Mouse (Mus musculus) NIH3T3 (cell line): ENCODE measurements around the gene Tefm.
A peak's percentile ranks its signal among the peaks of the same experiment; 100 is the strongest.
"Not testable (repeated sequence)": the region's sequence is repeated elsewhere in the genome, so short reads cannot be mapped to it uniquely, and the experiment has no call there.

ENCODE experiments used
- DNase-seq: peaks from one replicate; pipeline ENCODE4 v3.0.0-alpha.2; 2012; ENCODE audit warnings: low read depth

Gene Tefm

GRCm38 (mm10) chr11:80141825-80142521 lies at the start of gene Tefm:
TSS of gene Tefm (minus strand) at chr11:80142175.
- peak; percentile 93 for DNase-seq

GRCm38 (mm10) chr11:80190280-80190679 lies 48.3 kb upstream of the Tefm start:
- no peak for DNase-seq

- not testable (repeated sequence) for DNase-seq
These were observed 43.5 kb upstream of the Tefm start for GRCm38 (mm10) chr11:80185441-80185976.

- DNase-seq, result no peak
These were observed 42.6 kb upstream of the Tefm start for GRCm38 (mm10) chr11:80184531-80185071.

- DNase-seq, result peak; percentile 99
These were observed 41.8 kb upstream of the Tefm start, which contains the start of gene Rnf135 for GRCm38 (mm10) chr11:80183705-80184255. TSS of gene Rnf135 (plus strand) at chr11:80183851.

- DNase-seq, result not testable (repeated sequence)
These were observed 41.2 kb upstream of the Tefm start for GRCm38 (mm10) chr11:80183054-80183704.

- peak; percentile 53 for DNase-seq
These were observed 39.2 kb upstream of the Tefm start for GRCm38 (mm10) chr11:80181021-80181749.

- no peak for DNase-seq
These were observed 36.3 kb upstream of the Tefm start for GRCm38 (mm10) chr11:80178316-80178715.

- no peak for DNase-seq
These were observed 35.2 kb upstream of the Tefm start for GRCm38 (mm10) chr11:80176911-80177895.

- DNase-seq, result no peak
These were observed 32.1 kb upstream of the Tefm start for GRCm38 (mm10) chr11:80173963-80174670.

- peak; percentile 35 for DNase-seq
These were observed 29.9 kb upstream of the Tefm start for GRCm38 (mm10) chr11:80171884-80172283.

GRCm38 (mm10) chr11:80170351-80170750 lies 28.4 kb upstream of the Tefm start:
- DNase-seq, result no peak

- no peak for DNase-seq
These were observed 27.7 kb upstream of the Tefm start for GRCm38 (mm10) chr11:80169629-80170028.

GRCm38 (mm10) chr11:80168611-80169249 lies 26.8 kb upstream of the Tefm start:
- DNase-seq, result no peak

GRCm38 (mm10) chr11:80168121-80168520 lies 26.1 kb upstream of the Tefm start:
- no peak for DNase-seq

- no peak for DNase-seq
These were observed 22.2 kb upstream of the Tefm start for GRCm38 (mm10) chr11:80164224-80164623.

GRCm38 (mm10) chr11:80163362-80164116 lies 21.6 kb upstream of the Tefm start:
- no peak for DNase-seq

- no peak for DNase-seq
These were observed 19.1 kb upstream of the Tefm start for GRCm38 (mm10) chr11:80161041-80161440.

GRCm38 (mm10) chr11:80159018-80159417 lies 17.0 kb upstream of the Tefm start:
- DNase-seq, result no peak
